Mouse (Mus musculus): ENCODE results near the gene Slc23a2. TPM values are rescaled to one million over a fixed set of nuclear protein-coding genes. Genes with fewer than 3 reads are reported as not detected.

The Slc23a2 gene
- polyA plus RNA-seq, 1 experiment from 2014 or later, result 13.3 TPM

- ATAC-seq (ENCODE audit: insufficient read depth, low FRiP score, low TSS enrichment), result no peak
These were observed 17.0 kb downstream of the Slc23a2 start for GRCm38 (mm10) chr2:132127904-132128303.

GRCm38 (mm10) chr2:132126292-132126691, 18.6 kb downstream of the Slc23a2 start:
- 97% methylated on average over 1 of the region's 1 CpGs for WGBS
- ATAC-seq (ENCODE audit: insufficient read depth, low FRiP score, low TSS enrichment) (no peak), DNase-seq (ENCODE audit: low spot score) (no peak)
- Histone ChIP-seq H3K9me3 (ENCODE audit: control insufficient read depth, low read length) (no peaks in the 10 kb centered on the region), H3K4me2 (ENCODE audit: low read depth) (no peak overlapping the region), H3K4me1 (ENCODE audit: control insufficient read depth, insufficient read depth, low read length) (no peaks in the 10 kb centered on the region), H3K36me3 (ENCODE audit: control insufficient read depth, insufficient read depth, low read length) (no peaks in the 10 kb centered on the region), H3K27ac (ENCODE audit: low read depth, low read length) (no peak overlapping the region), H3K9ac (ENCODE audit: low read length) (no peak overlapping the region), H3K27me3 (ENCODE audit: control insufficient read depth, insufficient read depth, low read length) (no peaks in the 10 kb centered on the region), H3K4me3 (ENCODE audit: low read depth, low read length) (no peak overlapping the region)

More at GRCm38 (mm10) chr2:132127904-132128303, 17.0 kb downstream of the Slc23a2 start:
- 39% methylated on average over 10 of the region's 10 CpGs for WGBS
- Histone ChIP-seq H3K27me3 (ENCODE audit: control insufficient read depth, insufficient read depth, low read length) (no peaks in the 10 kb centered on the region), H3K36me3 (ENCODE audit: control insufficient read depth, insufficient read depth, low read length) (no peaks in the 10 kb centered on the region), H3K4me3 (ENCODE audit: low read depth, low read length) (no peak overlapping the region), H3K9ac (ENCODE audit: low read length) (no peak overlapping the region), H3K4me1 (ENCODE audit: control insufficient read depth, insufficient read depth, low read length) (no peaks in the 10 kb centered on the region), H3K4me2 (ENCODE audit: low read depth) (no peak overlapping the region), H3K9me3 (ENCODE audit: control insufficient read depth, low read length) (no peaks in the 10 kb centered on the region), H3K27ac (ENCODE audit: low read depth, low read length) (no peak overlapping the region)
- DNase-seq (ENCODE audit: low spot score), result no peak

DNA sequence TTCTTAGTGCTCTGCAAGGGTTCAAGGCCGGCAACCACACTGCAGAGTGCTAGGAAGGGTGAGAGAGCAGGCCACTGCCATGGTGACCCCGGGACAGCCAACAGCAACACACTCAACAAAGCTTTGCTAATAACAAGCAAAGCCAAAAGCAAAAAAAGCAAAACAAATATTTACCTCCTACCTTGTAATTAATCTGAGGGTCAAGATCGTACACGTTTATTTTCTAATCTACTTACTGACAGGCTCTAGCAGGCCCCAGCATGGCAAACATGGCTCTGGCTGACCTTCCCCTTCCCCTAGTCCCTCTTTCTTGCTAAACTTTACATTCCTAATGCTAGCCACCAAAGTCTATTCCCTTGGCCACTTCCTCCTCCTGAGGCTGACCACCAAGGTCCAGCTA, 21.8 kb downstream of the Slc23a2 start:
- Histone ChIP-seq H3K9ac (ENCODE audit: low read length) (no peak overlapping the region), H3K4me2 (ENCODE audit: low read depth) (no peak overlapping the region), H3K36me3 (ENCODE audit: control insufficient read depth, insufficient read depth, low read length) (no peaks in the 10 kb centered on the region), H3K27ac (ENCODE audit: low read depth, low read length) (no peak overlapping the region), H3K4me3 (ENCODE audit: low read depth, low read length) (no peak overlapping the region), H3K27me3 (ENCODE audit: control insufficient read depth, insufficient read depth, low read length) (no peaks in the 10 kb centered on the region), H3K4me1 (ENCODE audit: control insufficient read depth, insufficient read depth, low read length) (no peaks in the 10 kb centered on the region), H3K9me3 (ENCODE audit: control insufficient read depth, low read length) (no peaks in the 10 kb centered on the region)
- DNase-seq (ENCODE audit: low spot score) (no peak), ATAC-seq (ENCODE audit: insufficient read depth, low FRiP score, low TSS enrichment) (no peak)
- WGBS, result 83% methylated on average over 4 of the region's 4 CpGs

DNA sequence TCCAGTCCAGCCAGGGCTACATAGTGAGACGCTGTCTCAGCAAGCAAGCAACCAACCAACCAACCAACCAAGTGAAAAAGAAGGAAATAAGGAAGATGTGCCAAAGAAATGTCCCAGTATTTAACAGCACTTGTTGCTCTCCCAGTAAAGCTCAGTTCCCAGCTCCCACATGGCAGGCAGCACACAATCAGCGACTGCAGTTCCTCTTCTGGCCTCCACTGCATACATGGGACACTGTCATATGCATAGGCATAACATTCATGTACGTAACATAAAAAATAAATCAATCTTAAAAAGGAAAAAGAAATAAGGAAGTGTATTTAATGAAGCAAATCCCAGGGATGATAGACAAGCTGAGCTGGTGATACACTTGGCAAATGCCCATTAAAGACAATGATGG, 23.9 kb downstream of the Slc23a2 start:
- H3K4me1 ChIP-seq (ENCODE audit: control insufficient read depth, insufficient read depth, low read length), result no peaks in the 10 kb centered on the region
- no peaks in the 10 kb centered on the region for H3K36me3 ChIP-seq (ENCODE audit: control insufficient read depth, insufficient read depth, low read length)
- no peak overlapping the region for H3K27ac ChIP-seq (ENCODE audit: low read depth, low read length)
- ATAC-seq (ENCODE audit: insufficient read depth, low FRiP score, low TSS enrichment) (no peak), DNase-seq (ENCODE audit: low spot score) (no peak)
- no peaks in the 10 kb centered on the region for H3K27me3 ChIP-seq (ENCODE audit: control insufficient read depth, insufficient read depth, low read length)
- no peaks in the 10 kb centered on the region for H3K9me3 ChIP-seq (ENCODE audit: control insufficient read depth, low read length)
- no peak overlapping the region for H3K4me3 ChIP-seq (ENCODE audit: low read depth, low read length)
- WGBS, result 94% methylated on average over 3 of the region's 3 CpGs
- H3K4me2 ChIP-seq (ENCODE audit: low read depth), result no peak overlapping the region
- no peak overlapping the region for H3K9ac ChIP-seq (ENCODE audit: low read length)

- H3K9ac ChIP-seq (ENCODE audit: low read length), result no peak overlapping the region
- no peak overlapping the region for H3K4me2 ChIP-seq (ENCODE audit: low read depth)
- ATAC-seq (ENCODE audit: insufficient read depth, low FRiP score, low TSS enrichment) (no peak), DNase-seq (ENCODE audit: low spot score) (no peak)
- no peaks in the 10 kb centered on the region for H3K27me3 ChIP-seq (ENCODE audit: control insufficient read depth, insufficient read depth, low read length)
- H3K4me3 ChIP-seq (ENCODE audit: low read depth, low read length), result no peak overlapping the region
- no peaks in the 10 kb centered on the region for H3K4me1 ChIP-seq (ENCODE audit: control insufficient read depth, insufficient read depth, low read length)
- no peaks in the 10 kb centered on the region for H3K9me3 ChIP-seq (ENCODE audit: control insufficient read depth, low read length)
- no peak overlapping the region for H3K27ac ChIP-seq (ENCODE audit: low read depth, low read length)
- H3K36me3 ChIP-seq (ENCODE audit: control insufficient read depth, insufficient read depth, low read length), result no peaks in the 10 kb centered on the region
- 83% methylated on average over 1 of the region's 1 CpGs for WGBS
These were observed 26.3 kb downstream of the Slc23a2 start for GRCm38 (mm10) chr2:132118646-132119045.

GRCm38 (mm10) chr2:132115936-132116335, 29.0 kb downstream of the Slc23a2 start:
- no peak overlapping the region for H3K4me3 ChIP-seq (ENCODE audit: low read depth, low read length)
- WGBS, result 91% methylated on average over 5 of the region's 5 CpGs
- H3K4me1 ChIP-seq (ENCODE audit: control insufficient read depth, insufficient read depth, low read length), result no peaks in the 10 kb centered on the region
- no peak overlapping the region for H3K27ac ChIP-seq (ENCODE audit: low read depth, low read length)
- no peak for ATAC-seq (ENCODE audit: insufficient read depth, low FRiP score, low TSS enrichment)
- no peak for DNase-seq (ENCODE audit: low spot score)
- H3K9me3 ChIP-seq (ENCODE audit: control insufficient read depth, low read length), result no peaks in the 10 kb centered on the region
- no peaks in the 10 kb centered on the region for H3K27me3 ChIP-seq (ENCODE audit: control insufficient read depth, insufficient read depth, low read length)
- H3K4me2 ChIP-seq (ENCODE audit: low read depth), result no peak overlapping the region
- H3K9ac ChIP-seq (ENCODE audit: low read length), result no peak overlapping the region
- no peaks in the 10 kb centered on the region for H3K36me3 ChIP-seq (ENCODE audit: control insufficient read depth, insufficient read depth, low read length)

GRCm38 (mm10) chr2:132115344-132115743, 29.6 kb downstream of the Slc23a2 start:
- ATAC-seq (ENCODE audit: insufficient read depth, low FRiP score, low TSS enrichment), result no peak
- no peak overlapping the region for H3K4me3 ChIP-seq (ENCODE audit: low read depth, low read length)
- DNase-seq (ENCODE audit: low spot score), result no peak

DNA sequence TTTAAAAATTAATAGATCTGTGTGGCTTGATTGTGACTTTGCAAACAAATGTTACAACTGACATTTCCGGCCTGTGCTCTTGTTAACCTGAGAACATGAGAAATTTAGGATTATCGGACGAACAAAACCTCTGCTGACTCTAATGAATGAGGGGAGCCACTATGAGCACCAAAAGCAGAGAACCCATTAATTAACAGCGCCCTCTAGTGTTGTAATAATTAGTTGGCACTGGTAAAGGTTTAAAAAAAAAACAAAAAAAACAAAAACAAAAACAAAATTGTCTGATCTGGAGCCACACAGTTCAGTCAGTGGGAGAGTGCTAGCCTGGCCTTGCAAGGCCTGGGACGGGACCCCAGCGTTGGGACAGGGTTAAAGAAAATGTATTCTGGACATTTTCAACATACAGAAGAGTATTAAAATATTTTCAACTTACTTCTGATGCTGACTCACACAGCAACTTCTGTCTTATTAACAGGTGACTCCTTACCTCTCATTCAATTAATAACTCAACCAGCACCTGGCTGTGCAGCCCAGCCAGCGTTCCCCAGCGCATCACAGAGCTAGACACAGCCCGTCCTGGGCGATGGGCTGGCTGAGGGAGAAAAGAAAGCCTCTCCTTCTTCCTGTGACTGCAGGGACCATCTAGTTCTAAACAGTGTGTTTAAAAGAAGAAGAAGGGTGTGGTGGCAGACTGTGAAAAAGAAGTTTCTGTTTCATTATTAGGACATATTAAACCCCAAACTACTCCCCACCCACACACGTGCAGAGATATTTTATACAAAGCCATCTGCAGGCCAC, 30.7 kb downstream of the Slc23a2 start:
- Histone ChIP-seq H3K27ac (ENCODE audit: low read depth, low read length) (no peak overlapping the region), H3K36me3 (ENCODE audit: control insufficient read depth, insufficient read depth, low read length) (no peaks in the 10 kb centered on the region), H3K9me3 (ENCODE audit: control insufficient read depth, low read length) (no peaks in the 10 kb centered on the region), H3K4me1 (ENCODE audit: control insufficient read depth, insufficient read depth, low read length) (no peaks in the 10 kb centered on the region), H3K9ac (ENCODE audit: low read length) (no peak overlapping the region), H3K4me2 (ENCODE audit: low read depth) (no peak overlapping the region), H3K27me3 (ENCODE audit: control insufficient read depth, insufficient read depth, low read length) (no peaks in the 10 kb centered on the region), H3K4me3 (ENCODE audit: low read depth, low read length) (no peak overlapping the region)
- ATAC-seq (ENCODE audit: insufficient read depth, low FRiP score, low TSS enrichment) (no peak), DNase-seq (ENCODE audit: low spot score) (no peak)
- WGBS, result 63% methylated on average over 11 of the region's 11 CpGs

More at GRCm38 (mm10) chr2:132115344-132115743, 29.6 kb downstream of the Slc23a2 start:
- Histone ChIP-seq H3K27ac (ENCODE audit: low read depth, low read length) (no peak overlapping the region), H3K36me3 (ENCODE audit: control insufficient read depth, insufficient read depth, low read length) (no peaks in the 10 kb centered on the region), H3K27me3 (ENCODE audit: control insufficient read depth, insufficient read depth, low read length) (no peaks in the 10 kb centered on the region), H3K4me1 (ENCODE audit: control insufficient read depth, insufficient read depth, low read length) (no peaks in the 10 kb centered on the region), H3K9ac (ENCODE audit: low read length) (no peak overlapping the region), H3K4me2 (ENCODE audit: low read depth) (no peak overlapping the region), H3K9me3 (ENCODE audit: control insufficient read depth, low read length) (no peaks in the 10 kb centered on the region)
- 66% methylated on average over 6 of the region's 6 CpGs for WGBS

DNA sequence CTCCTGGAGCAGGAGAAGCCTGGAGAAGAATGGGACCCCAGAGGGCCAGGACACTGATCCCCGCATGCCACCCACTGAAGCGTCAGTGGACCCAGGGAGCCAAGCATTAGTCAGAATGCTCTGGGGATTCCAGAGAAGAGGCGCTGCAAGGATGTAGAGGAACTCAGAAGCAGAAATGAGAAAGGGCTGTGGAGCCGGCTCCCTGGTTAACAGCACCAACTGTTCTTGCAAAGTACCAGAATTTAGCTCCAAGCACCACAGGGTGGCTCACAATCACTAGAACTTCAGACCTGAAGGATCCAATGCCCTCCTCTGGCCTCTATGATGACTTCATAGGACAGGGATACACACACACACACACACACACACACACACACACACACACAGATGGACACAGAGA, 32.6 kb downstream of the Slc23a2 start:
- Histone ChIP-seq H3K36me3 (ENCODE audit: control insufficient read depth, insufficient read depth, low read length) (no peaks in the 10 kb centered on the region), H3K9ac (ENCODE audit: low read length) (no peak overlapping the region), H3K27ac (ENCODE audit: low read depth, low read length) (no peak overlapping the region), H3K4me2 (ENCODE audit: low read depth) (no peak overlapping the region), H3K27me3 (ENCODE audit: control insufficient read depth, insufficient read depth, low read length) (no peaks in the 10 kb centered on the region), H3K4me3 (ENCODE audit: low read depth, low read length) (no peak overlapping the region), H3K4me1 (ENCODE audit: control insufficient read depth, insufficient read depth, low read length) (no peaks in the 10 kb centered on the region), H3K9me3 (ENCODE audit: control insufficient read depth, low read length) (no peaks in the 10 kb centered on the region)
- 92% methylated on average over 4 of the region's 4 CpGs for WGBS
- ATAC-seq (ENCODE audit: insufficient read depth, low FRiP score, low TSS enrichment) (no peak), DNase-seq (ENCODE audit: low spot score) (no peak)
